Mouse (Mus musculus): ENCODE data around the gene Epb41l1.

Epb41l1 gene

GRCm38 (mm10) chr2:156522994-156523393 is 102.3 kb downstream of the Epb41l1 start:
- DNase-seq (ENCODE audit: inconsistent age in 2 of 2, low spot score in 1 of 2), result no peak

DNA sequence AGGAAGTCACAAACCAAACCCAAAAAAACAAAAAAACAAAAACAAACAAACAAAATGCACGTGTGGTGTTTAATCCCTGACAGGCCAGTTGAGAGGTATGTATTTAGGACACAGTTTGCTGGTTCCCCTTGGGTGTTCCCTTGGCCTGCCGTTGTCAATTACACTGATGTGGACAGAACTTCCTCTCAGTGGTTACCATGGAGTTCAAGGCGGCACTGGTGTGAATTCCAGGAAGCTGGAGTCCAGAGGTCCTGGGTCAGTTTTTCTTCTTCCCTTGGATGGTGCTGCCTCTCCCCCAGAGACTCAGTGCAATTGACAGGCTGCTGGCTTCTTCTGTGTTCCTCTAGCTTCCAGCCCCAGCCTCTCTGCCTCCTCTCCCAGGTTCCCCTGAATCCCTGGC is 103.4 kb downstream of the Epb41l1 start:
- no peak for DNase-seq (ENCODE audit: inconsistent age in 2 of 2, low spot score in 1 of 2)

DNA sequence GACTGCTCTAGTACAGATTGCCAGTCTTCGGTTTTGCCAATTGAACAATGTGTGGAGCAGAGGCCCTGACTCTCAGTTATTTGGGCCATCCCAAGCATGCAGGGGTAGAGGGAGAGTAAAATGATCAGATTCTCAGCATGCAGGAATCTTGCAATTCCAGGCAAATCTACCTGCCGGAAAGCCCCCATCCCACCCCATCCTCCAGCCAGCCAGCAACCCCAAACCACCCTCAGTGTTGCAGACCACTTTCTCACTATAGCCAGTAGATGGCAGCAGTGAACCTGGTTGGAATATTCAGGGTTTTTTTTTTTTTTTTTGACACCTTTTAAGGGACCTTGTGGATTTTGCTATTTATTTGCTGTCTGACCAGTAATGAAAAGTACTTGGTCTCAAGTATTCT is 109.0 kb downstream of the Epb41l1 start:
- DNase-seq (ENCODE audit: inconsistent age in 2 of 2, low spot score in 1 of 2), result peak; percentile 23 to 76

DNA sequence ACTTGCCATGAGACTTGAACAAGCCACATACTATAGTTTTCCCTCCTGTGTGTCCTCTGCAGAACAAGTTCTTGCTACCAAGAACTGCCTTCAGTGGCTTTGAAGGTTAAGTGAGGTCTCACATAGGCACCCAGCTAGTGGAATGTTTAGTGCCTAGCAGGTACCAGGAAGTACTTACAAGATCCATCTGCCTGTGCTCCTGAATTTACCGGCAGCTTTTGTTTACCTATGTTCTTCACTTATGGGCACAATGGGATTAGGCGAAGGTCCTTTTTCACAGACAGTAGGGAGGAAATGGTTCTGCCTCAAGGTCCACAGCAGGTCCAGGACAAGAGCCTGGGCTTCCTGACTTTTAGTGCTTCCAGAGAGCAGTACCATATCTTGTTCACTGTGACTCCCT is 112.5 kb downstream of the Epb41l1 start:
- no peak for DNase-seq (ENCODE audit: inconsistent age in 2 of 2, low spot score in 1 of 2)

DNA sequence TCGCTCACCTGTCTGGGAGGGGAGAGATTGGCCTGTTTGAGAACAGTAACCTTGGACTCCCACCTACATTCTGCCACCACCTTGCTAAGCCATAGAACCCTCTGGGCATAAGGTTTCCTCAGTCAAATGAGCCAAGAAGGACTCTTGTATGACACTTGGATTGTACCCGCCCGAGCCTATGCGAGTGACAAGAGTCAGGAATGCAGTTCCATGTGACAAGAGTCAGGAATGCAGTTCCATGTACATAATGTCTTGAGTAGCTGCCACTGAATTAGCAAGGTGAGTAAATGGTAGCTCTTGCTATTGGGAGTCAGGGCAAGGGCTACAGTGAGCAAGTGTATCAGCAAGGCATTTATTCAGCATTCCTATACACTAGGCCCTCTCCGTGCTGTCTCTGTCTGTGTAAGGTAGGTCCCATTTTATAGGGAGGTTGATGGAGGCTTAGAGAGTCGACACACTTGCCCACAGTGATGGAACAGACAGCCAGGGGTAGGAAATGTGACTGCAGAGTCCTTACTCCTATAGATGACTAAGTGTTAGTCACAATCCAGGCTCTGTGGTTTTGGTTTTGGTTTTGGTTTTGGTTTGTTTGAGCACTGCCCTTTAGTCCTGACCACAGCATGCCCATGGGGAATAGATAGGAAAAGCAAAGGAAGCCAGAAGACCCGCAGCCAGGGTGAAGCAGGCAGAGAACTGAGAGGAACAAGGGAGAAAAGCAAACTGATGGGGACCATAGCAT is 118.3 kb downstream of the Epb41l1 start:
- no peak for DNase-seq (ENCODE audit: inconsistent age in 2 of 2, low spot score in 1 of 2)

GRCm38 (mm10) chr2:156540991-156541390 is 120.3 kb downstream of the Epb41l1 start:
- DNase-seq (ENCODE audit: inconsistent age in 2 of 2, low spot score in 1 of 2), result no peak

GRCm38 (mm10) chr2:156542410-156542809 is 121.7 kb downstream of the Epb41l1 start:
- no peak for DNase-seq (ENCODE audit: inconsistent age in 2 of 2, low spot score in 1 of 2)

- DNase-seq (ENCODE audit: inconsistent age in 2 of 2, low spot score in 1 of 2), result no peak
These were observed 123.1 kb downstream of the Epb41l1 start for GRCm38 (mm10) chr2:156543804-156544203.

DNA sequence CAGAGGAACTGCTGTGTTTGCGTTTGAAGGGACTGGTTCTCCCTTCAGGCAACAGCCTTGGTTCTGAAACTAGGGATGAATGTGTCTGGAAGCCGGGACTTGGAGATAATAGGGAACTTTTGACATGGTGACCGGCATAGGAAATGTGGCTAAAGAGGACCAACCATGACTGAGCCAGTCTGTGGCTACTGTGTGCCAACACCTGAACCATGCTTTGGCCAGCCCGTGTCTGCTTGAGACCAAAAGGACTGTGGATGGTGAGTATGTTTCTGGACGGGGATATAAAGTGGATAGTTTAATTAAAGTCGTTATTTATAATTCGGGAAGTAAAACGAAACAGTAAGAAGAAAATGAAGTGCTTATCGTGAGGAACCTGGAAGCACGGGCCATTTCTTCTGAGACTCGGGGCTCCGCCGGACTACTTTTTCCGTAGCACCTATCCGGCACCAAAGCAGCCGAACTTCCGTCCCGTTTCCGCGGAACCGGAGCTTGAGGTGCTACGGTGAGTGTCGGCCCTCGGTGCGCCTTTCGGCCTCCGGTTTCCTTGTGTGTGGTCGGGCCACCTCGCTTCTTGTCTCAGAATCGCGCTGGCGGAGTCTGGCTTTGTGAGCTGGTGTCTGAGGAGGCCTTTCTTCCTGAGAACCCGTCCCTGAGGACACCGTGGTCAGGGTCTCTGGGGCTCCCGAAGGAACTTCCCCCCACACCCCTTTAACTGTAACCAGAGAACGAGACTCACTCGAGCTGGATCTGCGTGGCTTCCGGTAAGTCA is 126.6 kb downstream of the Epb41l1 start, which contains the start of gene Aar2:
Aar2 (plus strand) TSS at position 462 of the 769 bp plus-strand sequence.
- peak; percentile 80 to 96 for DNase-seq (ENCODE audit: inconsistent age in 2 of 2, low spot score in 1 of 2)

DNA sequence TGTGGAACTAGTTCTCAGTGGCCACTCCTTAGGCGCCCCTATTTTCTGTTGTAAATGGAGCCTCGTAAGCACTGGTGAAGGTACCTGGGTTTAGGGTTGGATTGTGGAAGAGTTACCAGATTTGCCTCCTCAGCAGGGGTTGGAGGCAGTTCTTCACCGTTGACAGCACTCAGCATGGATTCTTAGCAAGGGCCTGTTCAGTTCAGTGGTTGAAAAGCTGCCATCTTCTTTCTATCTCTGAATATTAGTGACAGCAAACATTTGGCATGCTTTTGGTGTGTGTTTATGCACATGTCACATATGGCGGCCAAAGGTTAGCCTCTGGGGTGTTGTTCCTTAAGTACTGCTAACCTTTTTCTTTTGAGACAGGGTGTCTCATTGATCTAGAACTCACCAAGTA is 131.7 kb downstream of the Epb41l1 start:
- DNase-seq (ENCODE audit: inconsistent age in 2 of 2, low spot score in 1 of 2), result no peak

- DNase-seq (ENCODE audit: inconsistent age in 2 of 2, low spot score in 1 of 2), result no peak
These were observed 141.1 kb downstream of the Epb41l1 start for GRCm38 (mm10) chr2:156561808-156562207.

DNA sequence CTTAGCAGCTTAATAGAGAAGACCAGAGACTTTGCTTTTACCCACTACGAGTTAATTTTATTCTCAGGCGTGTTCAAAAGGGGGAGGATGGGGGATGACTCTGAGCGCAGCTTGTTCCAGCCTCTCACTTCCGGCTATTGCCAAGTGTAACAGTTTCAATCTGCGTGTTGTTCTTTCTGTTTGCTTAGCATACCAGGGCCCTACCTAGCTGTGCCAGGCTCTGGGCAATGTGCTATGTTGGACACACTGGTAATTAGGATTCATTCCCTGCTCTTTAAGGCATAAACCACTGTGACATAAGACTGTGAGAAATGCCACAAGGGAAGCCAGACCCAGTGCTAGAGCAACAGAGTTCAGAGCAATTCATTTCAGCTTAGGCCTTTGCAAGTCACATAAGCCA is 142.8 kb downstream of the Epb41l1 start:
- peak in 1 of 2 experiments; percentile 57 for DNase-seq (ENCODE audit: inconsistent age in 2 of 2, low spot score in 1 of 2)

DNA sequence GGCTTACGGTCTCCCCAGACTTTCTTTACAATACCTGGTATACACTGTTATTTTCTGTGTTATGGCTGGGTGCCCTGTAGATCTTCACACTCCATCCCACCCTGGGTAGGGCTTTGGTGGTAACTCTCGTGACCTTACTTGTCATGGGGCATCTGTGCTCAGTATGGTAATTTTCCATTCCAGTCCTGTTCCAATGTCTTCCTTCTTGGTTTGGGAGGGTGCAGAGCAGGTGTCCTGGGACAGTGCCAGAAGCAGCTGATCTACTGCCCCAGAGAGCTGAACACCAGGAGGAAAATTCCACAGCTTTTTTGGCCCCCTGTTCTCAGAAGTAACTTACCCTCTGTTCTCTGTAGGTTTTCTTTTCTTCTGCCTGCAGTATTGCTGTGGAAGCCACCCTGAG is 145.8 kb downstream of the Epb41l1 start:
- peak; percentile 59 to 80 for DNase-seq (ENCODE audit: inconsistent age in 2 of 2, low spot score in 1 of 2)

GRCm38 (mm10) chr2:156568647-156569046 is 147.9 kb downstream of the Epb41l1 start:
- DNase-seq (ENCODE audit: inconsistent age in 2 of 2, low spot score in 1 of 2), result peak; percentile 58 to 73

GRCm38 (mm10) chr2:156569261-156569660 is 148.6 kb downstream of the Epb41l1 start:
- peak; percentile 77 to 84 for DNase-seq (ENCODE audit: inconsistent age in 2 of 2, low spot score in 1 of 2)

GRCm38 (mm10) chr2:156571521-156571920 is 150.8 kb downstream of the Epb41l1 start:
- peak in 1 of 2 experiments; percentile 56 for DNase-seq (ENCODE audit: inconsistent age in 2 of 2, low spot score in 1 of 2)

DNA sequence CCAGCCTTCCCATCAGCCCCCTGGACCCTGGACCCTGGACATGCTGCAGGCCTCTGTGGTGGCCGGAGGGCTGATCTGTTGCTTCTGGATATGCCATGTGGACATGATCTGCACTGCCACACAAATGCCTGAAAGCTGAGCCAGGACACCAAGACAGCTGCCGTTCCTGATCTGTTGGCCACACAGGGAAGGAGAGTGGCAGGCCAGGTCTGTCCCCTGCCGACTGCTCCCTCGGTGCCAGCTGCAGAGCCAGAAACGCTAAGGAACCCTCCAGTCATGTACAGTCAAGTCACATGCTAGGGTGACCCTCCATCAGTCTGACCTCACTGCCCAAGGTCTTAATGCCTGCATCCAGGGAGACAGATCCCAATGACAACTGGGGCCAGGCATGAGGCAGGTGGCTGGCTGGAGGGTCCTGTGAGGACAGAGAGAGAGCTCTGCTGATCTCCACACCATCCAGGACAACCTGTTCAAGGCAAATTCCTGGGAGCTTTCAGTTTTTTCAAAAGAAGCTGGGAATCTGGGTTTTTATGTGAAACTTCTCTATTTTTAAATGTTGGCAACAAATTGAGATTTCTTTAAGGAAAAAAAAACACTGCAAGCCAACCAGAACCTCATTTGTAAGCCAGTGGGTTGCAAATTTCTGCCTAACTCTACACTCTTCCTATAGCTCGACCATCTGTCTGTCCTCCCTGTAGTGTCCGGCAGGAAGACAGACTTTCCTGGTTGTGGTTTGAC is 156.3 kb downstream of the Epb41l1 start:
- DNase-seq (ENCODE audit: inconsistent age in 2 of 2, low spot score in 1 of 2), result peak in 1 of 2 experiments; percentile 44

GRCm38 (mm10) chr2:156580507-156580906 is 159.8 kb downstream of the Epb41l1 start:
- DNase-seq (ENCODE audit: inconsistent age in 2 of 2, low spot score in 1 of 2), result peak in 1 of 2 experiments; percentile 86

- peak in 1 of 2 experiments; percentile 69 for DNase-seq (ENCODE audit: inconsistent age in 2 of 2, low spot score in 1 of 2)
These were observed 160.5 kb downstream of the Epb41l1 start for GRCm38 (mm10) chr2:156581244-156581643.

DNA sequence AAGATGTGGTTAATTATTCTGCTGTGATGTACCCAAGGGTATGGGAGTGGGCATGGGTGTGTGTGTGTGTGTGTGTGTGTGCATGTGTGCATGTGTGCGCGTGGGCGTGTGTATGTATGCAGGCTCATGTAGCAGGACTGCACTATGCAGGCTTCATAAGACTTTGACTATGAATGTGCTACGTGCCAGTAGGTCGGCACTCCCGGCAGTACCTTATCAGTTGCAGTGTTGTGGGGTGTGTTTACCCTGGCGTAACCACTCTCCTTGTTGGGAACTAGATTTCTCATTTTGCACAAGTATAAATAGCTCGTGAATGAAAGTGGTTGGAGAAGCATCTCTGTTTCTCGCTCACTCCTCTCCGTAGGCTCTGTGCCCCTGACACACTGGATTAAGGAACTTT is 162.2 kb downstream of the Epb41l1 start:
- DNase-seq (ENCODE audit: inconsistent age in 2 of 2, low spot score in 1 of 2), result no peak

GRCm38 (mm10) chr2:156584154-156584796 is 163.6 kb downstream of the Epb41l1 start:
- DNase-seq (ENCODE audit: inconsistent age in 2 of 2, low spot score in 1 of 2), result peak; percentile 52 to 72
